Comparison of ENCODE assay signal across 7 mouse cellular contexts in genomic region chr5:112280151-112280550, GRCm38 (mm10). TPM values are rescaled to one million over a fixed set of nuclear protein-coding genes. Genes with fewer than 3 reads are reported as not detected.
A peak's percentile ranks its signal among the peaks of the same experiment; 100 is the strongest.
DNase-seq lines count a peak whose midpoint lies in the region; ATAC-seq lines count a peak whose summit lies in the region.

No protein-coding gene starts in this region.

- H3K4me3 ChIP-seq in heart, embryonic 11.5 days (ENCODE audit: low read depth, low read length) = no peak overlapping the region

- no peak for ATAC-seq in heart, embryonic 11.5 days (replicated peaks; ENCODE audit: insufficient number of reproducible peaks, low FRiP score, low TSS enrichment)
- peak; percentile 36 for ATAC-seq in megakaryocyte, adult 5-6 weeks (ENCODE audit: poor library complexity, severe bottlenecking)

- H3K9ac ChIP-seq in heart, embryonic 11.5 days (ENCODE audit: low read depth, low read length) = peak overlapping the region; percentile 30; the same call in 1 of the 2 replicates

- WGBS in heart, embryonic 11.5 days (ENCODE audit: insufficient replicate concordance) = 70% methylated on average over 7 of the region's 7 CpGs

- H3K4me2 ChIP-seq in heart, embryonic 11.5 days = no peak overlapping the region

- no peaks in the 10 kb centered on the region for H3K9me3 ChIP-seq in heart, embryonic 11.5 days (replicated peaks; ENCODE audit: control insufficient read depth, low read length)

- H3K4me1 ChIP-seq in heart, embryonic 11.5 days (ENCODE audit: control insufficient read depth, insufficient read depth, low read length) = peaks cover 56% of the 10 kb centered on the region

- peak; percentile 27 for DNase-seq in kidney, postnatal 10 days
- no peak for DNase-seq in kidney, postnatal 25 days
- peak; percentile 44 for DNase-seq in NIH3T3 (ENCODE audit: low read depth)
- no peak for DNase-seq in ovary, postnatal 36 days (ENCODE audit: low spot score)
- no peak for DNase-seq in thymus, postnatal 4 days

- H3K36me3 ChIP-seq in heart, embryonic 11.5 days (ENCODE audit: control insufficient read depth, insufficient read depth, low read length) = no peaks in the 10 kb centered on the region

- no peaks in the 10 kb centered on the region for H3K27me3 ChIP-seq in heart, embryonic 11.5 days (ENCODE audit: control insufficient read depth, insufficient read depth, low read length)

- peak overlapping the region; percentile 35; the same call in 1 of the 2 replicates for H3K27ac ChIP-seq in heart, embryonic 11.5 days (ENCODE audit: low read depth, low read length)

RNA-seq across cellular contexts. Expression of gene Tpst2, which starts 3.7 kb away (rescaled TPM):
- 30.2 and 31.2 TPM in 2 replicates for polyA plus RNA-seq in heart, embryonic 11.5 days (2014; fragmentation: Nextera tagmentation; extraction: Ambion mirVana)
- 52.1 and 57.5 TPM in 2 replicates for total RNA-seq in megakaryocyte, adult 5-6 weeks (2015)
- 69.2 and 77.0 TPM in 2 replicates for total RNA-seq in megakaryocyte, adult 5-6 weeks (2017)

RNA-seq across cellular contexts. Expression of gene Crybb1, which starts 24.5 kb away (rescaled TPM):
- not detected in 2 replicates for polyA plus RNA-seq in heart, embryonic 11.5 days (2014; fragmentation: Nextera tagmentation; extraction: Ambion mirVana)
- total RNA-seq in megakaryocyte, adult 5-6 weeks (2015) = 2.4 and 4.2 TPM in 2 replicates
- total RNA-seq in megakaryocyte, adult 5-6 weeks (2017) = 1.2 and 2.3 TPM in 2 replicates

RNA-seq across cellular contexts. Expression of gene Cryba4, which starts 27.8 kb away (rescaled TPM):
- 0.66 TPM in 1 of 2 replicates, not detected in the other for polyA plus RNA-seq in heart, embryonic 11.5 days (2014; fragmentation: Nextera tagmentation; extraction: Ambion mirVana)
- 5.2 and 8.4 TPM in 2 replicates for total RNA-seq in megakaryocyte, adult 5-6 weeks (2015)
- total RNA-seq in megakaryocyte, adult 5-6 weeks (2017) = 3.3 and 3.7 TPM in 2 replicates

RNA-seq across cellular contexts. Expression of gene Tfip11, which starts 46.0 kb away (rescaled TPM):
- 13.7 and 15.9 TPM in 2 replicates for polyA plus RNA-seq in heart, embryonic 11.5 days (2014; fragmentation: Nextera tagmentation; extraction: Ambion mirVana)
- 11.3 and 11.7 TPM in 2 replicates for total RNA-seq in megakaryocyte, adult 5-6 weeks (2015)
- total RNA-seq in megakaryocyte, adult 5-6 weeks (2017) = 11.6 and 14.5 TPM in 2 replicates

Comparison
In these comparisons a context has a peak if more than half of its experiments do, and no peak if none do; other contexts are left out.
1. DNase-seq: peak in kidney, postnatal 10 days (single experiment) and NIH3T3 (single experiment); none in kidney, postnatal 25 days (0 of 2), ovary, postnatal 36 days (single experiment) and thymus, postnatal 4 days (single experiment).